Mouse (Mus musculus) heart, adult 18-20 months (tissue): Measurements from ENCODE around the gene Gtf2i. TPM values are rescaled to one million over a fixed set of nuclear protein-coding genes. Genes with fewer than 3 reads are reported as not detected.
A peak's percentile ranks its signal among the peaks of the same experiment; 100 is the strongest.

Experiments
- DNase-seq, 2 experiments: peaks; one replicate each; pipeline ENCODE4 v3.0.0; 2021 to 2022; ENCODE audit warnings: mixed read lengths in 1 of 2
- total RNA-seq, 2 experiments: library from RNA; stranded (reverse); gene quantifications; 2 replicates each; pipeline ENCODE4 v1.2.3; 2021

Gtf2i gene
- total RNA-seq, 2 experiments from 2014 or later, result 188 to 197 TPM

DNA sequence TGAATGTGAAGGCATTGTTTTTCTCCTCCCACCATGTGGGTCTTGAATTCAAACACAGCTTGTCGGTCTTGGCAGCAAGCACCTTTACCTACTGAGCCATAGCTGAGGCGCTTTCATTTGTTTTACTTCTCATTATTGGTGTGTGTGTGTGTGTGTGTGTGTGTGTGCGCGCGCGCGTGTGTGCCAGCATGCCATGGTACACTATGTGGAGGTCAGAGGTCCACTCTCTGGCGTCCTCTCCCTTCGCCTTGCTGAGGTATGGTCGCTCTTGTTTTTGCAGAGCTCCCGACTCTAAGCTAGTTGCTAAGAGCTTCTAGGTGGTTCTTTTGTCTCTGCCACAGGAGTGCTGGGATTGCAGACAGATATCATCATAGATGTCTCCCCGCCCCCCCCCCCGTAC is 7.8 kb upstream of the Gtf2i start:
- DNase-seq, result no peak

- DNase-seq, result no peak
Measured at GRCm38 (mm10) chr5:134321699-134322098, 7.1 kb upstream of the Gtf2i start.

DNA sequence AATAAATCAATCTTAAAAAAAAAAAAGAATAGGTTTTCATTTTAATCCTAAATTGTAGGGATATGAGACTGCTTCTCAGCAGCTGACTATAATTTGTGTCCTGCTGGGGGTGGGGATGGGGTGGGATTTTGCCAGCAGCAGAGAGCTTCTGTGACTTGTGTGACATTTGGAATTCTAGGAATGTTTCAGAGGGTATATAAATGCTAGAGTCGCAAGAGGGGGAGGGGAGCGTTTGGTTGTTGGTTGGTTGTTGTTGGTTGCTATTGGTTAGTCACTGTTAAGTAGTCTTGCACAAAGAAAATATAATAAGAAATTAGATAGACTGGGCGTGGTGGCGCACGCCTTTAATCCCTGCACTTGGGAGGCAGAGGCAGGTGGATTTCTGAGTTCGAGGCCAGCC is 4.3 kb upstream of the Gtf2i start:
- DNase-seq, result no peak

DNA sequence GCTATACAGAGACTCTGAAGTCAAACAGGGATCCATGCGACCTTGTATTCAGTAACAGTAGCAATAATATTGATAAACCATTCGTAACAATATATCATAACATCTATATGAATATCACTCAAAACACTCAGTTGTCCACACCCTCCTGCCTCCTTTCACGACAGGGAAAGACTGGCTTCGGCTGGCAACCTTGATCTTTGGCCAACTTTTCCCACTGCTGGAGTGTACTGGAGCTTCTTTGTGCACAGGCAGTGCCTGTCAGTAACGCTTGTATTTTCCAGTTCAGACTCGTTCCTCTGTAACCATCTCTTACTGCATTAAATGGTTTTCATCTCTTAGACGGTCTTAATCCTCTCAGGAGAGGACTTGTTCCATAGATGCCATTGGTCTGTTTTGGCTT is 2.2 kb upstream of the Gtf2i start:
- no peak for DNase-seq

GRCm38 (mm10) chr5:134315623-134316350 is 1.2 kb upstream of the Gtf2i start:
- peak; percentile 65 to 78 for DNase-seq

DNA sequence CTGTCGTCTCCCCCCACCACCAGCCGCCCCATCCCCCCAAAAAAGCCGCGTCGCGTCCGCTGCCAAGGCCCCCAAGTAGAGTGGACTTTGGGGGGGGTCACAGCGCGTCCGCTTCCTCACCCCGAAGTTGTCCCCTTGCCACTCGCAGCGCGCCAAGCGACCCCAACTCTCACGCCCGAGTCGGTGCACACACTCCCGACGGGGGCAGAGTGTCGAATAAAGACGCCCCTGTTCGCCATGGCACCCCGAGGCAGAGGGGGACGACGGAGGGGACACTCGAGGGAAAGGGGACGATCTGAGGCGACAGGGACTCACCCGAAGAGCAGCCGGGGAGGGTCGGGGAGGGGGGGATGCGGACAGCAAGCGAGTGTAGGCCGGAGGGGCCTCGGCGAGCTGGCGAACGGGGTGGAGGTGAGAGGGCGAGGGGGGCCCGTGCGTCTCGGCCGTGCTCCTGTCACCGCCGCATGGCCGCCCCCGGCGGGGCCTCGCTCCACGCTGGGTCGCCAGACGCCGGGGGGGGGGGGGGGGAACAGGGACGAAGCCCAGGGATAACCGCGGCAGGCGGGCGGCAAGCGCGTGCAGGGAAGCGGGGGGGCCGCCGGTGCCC is 389 bp downstream of the Gtf2i start:
- peak in 1 of 2 experiments; percentile 78 for DNase-seq

DNA sequence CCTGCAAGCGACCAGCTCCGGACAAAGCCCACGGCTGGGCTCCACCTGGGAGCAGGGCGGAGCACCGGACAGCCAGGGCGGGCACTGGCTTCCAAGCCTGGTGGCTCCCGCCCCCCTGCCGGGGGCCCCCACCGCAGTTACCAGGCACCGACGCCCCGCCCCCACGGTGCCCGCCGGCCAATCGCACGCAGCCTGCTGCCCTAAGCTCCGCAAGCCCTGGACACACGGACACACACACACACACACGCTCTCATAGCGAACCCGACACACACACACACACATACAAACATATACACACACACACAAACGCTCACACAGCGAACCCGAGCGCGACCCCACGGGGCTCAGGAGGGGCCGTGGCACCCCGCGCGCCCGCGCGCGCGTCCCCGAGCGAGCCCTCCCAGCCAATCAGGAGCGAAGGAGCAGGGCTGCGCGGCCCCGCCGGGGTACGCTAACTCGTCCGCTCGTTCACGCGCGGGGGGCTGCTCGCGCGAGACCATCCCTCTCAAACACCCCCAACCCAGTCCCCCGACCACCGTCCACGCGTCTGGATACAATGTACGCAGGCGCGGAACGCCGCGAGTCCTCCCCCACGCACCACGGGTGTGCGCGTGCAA is 1.0 kb downstream of the Gtf2i start:
- peak; percentile 95 to 97 for DNase-seq

GRCm38 (mm10) chr5:134312691-134313450 is 1.7 kb downstream of the Gtf2i start:
- DNase-seq, result peak; percentile 30 to 45

GRCm38 (mm10) chr5:134311894-134312411 is 2.6 kb downstream of the Gtf2i start:
- no peak for DNase-seq

DNA sequence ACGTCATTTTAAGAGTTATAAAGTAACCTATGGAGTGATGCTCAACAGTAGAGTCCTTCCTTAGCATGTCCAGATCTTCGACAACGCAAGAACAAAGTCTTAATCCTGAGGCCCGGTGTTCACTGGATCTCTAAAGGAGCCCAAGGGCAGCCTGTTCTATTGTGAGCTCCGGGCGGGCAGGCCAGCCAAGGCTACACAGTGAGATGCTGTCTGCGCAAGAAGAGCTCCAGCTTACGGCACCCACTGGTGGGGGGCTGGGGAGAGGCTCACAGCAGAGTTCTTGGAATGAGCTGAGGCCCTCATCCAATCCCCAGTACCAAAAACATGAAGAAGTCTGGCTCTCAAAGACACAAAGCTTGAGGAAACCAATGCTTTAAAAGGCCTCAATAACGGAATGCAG is 4.4 kb downstream of the Gtf2i start:
- no peak for DNase-seq

DNA sequence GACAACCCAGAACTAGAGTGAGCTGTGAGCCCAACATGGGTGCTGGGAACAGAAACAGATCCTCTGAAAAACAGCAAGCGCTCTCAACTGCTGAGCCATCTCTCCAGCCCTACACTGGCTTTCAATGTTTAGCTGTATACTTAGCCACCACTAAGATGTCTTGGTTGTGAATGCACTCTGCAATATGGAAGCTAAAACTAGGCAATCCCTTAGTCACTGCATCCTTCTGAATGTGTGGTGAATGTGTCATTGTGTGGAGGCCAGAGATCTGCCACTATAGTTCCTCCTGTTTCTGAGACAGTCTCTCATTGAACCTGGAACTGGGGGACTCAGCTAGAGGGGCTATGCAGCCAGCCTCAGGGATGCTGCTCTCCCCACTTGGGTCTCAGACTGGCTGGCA is 5.2 kb downstream of the Gtf2i start:
- DNase-seq, result no peak

DNA sequence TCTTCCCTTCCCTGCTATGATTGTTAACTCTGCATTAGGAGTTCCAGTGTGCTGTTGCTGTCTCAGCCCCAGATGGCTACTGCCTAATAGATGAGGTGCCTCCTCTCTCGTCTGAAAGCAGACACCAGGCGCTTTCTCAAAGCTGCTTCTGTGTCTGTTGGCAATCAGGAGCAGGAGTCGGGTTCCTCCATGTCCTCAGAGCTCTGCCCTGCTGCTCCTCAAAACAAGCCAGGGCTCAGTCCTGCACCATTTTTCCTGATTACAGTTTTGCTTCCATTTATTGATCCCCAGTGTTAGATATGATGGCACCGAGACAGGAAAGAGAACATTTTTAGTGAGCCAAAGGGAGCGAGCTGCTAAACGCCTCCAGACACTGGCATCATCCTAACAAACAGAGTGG is 9.9 kb downstream of the Gtf2i start:
- no peak for DNase-seq

- no peak for DNase-seq
Measured at GRCm38 (mm10) chr5:134295277-134296050, 19.1 kb downstream of the Gtf2i start.

DNA sequence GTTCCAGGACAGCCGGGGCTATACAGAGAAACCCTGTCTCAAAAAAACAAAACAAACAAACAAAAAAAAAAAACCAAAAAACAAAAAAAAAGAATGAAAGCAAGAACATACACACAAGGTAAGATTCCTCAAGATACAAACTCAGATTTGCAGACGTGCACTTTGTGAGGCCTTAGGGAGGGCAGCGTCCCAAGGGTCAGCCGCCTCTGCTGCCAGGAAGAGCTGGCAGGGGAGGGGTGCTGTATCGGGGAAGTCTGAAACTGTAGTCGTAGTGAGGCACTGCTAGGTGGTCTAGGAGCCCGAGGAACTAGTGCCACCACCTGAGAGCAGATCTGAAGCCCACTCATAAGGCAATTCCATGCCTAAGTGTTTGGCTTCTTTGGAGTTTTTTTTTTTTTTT is 20.0 kb downstream of the Gtf2i start:
- DNase-seq, result no peak

DNA sequence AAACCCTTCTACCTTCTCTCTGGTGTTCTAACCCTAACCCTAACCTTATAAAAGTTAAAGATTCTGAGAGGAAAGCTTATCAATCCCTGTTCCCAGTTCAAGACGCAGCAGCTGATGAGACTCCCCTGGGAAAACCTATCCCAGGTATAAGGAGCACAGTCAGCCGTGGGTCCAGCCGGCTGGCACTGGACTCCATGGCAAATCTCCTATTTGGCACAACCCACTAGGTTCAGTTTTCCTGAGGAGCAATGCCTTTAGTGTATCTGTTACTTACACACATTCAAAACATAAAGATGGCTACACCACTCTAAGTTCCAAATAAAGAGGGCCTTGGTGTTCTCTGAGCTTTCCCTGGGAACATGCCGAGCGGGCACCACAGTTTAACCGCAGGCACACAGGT is 23.5 kb downstream of the Gtf2i start:
- no peak for DNase-seq

DNA sequence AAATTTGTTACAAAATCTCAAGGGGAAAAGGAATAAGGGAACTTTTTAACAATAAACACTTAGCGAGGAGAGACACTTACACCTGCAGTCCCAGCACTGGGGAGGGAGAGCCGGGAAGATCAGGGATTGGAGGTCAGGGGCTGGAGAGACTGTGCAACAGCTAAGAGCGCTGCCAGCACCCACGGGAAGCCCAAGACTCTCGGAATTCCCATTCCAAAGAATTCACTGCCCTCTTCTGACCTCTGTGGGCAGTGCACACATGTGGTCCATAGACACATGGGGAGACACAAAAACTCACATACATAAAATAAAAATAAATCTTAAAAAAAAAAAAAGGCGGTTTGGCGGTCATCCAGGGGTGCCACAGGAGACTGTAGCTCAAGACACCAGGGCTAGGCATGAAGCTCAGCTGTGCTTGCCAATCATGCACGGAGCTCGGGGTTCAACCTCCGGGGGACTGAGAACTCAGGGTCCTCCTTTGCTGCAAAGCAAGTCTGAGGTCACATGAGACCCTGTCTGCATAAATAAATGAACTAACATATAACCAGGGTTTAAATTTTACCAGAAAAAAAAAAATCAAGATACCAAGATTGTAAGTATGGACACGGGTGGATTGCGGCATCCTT is 24.5 kb downstream of the Gtf2i start:
- no peak for DNase-seq

- DNase-seq, result no peak
Measured at GRCm38 (mm10) chr5:134288071-134288470, 26.5 kb downstream of the Gtf2i start.

DNA sequence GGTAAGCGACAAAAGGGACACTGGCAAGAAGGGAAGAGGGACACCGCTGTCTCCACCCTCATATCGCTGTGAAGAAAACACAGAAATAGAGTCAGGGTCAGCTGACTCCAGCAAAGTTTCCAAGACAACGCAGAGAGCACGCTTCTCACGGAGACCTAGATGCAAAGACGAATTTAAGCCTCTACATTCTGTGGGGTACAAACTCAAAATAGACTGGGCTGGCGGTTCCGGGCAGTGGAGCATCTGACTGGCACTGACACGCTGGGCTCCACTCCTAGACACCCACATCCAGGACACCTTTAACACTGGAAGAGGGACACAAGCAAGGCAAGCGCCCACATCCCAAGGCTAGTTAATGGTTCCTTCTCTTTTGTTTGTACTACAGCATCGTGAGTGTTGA is 29.6 kb downstream of the Gtf2i start:
- DNase-seq, result no peak

DNA sequence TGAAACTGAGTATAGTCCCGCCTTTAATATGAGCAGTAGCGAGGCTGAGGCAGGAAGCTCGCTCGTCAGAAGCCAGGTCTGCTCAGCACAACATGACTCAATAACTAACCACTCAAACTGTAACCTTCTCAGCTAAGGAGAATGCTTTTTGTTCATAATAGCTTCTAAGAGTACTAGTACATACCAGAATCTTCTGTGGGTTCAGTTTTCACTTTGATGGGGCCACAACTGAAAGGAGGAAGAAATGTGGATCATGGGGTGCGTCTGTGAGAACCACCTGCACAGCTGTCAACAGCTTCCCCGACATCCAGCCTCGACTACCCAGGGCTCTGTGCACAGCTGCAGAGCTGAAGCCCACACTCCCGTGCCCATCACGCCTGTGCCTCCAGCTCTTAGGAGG is 32.0 kb downstream of the Gtf2i start:
- DNase-seq, result no peak

DNA sequence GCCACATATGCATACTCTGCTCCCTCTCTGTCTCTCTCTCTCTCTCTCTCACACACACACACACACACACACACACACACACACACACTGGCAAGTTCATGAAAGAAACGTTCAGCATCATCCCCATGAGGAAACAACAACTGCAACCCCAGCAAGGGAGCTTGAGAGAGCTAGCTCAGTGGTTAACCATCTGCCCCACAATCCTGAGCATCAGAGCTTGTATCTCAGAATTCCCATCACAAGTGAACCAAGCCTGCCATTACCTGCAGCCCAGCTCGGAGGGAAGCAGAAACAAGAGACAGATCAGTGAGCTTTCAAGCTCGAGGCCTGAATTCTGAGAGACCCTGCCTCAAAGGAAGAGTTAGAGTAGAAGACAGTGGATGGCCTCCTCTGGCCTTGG is 32.5 kb downstream of the Gtf2i start:
- no peak for DNase-seq

DNA sequence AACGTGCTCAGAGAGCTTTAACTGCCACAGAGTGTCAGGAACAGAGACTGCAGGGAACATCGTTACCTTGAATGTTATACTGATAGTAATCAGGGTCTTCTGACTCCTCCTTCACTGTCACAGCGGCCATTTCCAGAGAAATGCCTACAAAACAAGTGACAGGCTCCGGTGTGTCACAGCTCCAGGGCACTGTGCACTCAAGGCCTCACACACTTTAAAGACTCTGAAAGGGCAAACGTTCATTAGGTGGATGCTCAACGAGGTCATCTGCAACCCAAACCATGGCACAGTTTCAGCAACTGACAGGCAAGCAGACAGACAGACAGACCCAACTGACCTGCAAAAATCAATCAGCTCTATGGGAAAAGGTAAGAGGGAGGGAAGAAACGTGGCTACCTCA is 35.2 kb downstream of the Gtf2i start:
- DNase-seq, result no peak
